Mouse (Mus musculus): ENCODE results near the gene Ccdc33.

Gene Ccdc33

DNA sequence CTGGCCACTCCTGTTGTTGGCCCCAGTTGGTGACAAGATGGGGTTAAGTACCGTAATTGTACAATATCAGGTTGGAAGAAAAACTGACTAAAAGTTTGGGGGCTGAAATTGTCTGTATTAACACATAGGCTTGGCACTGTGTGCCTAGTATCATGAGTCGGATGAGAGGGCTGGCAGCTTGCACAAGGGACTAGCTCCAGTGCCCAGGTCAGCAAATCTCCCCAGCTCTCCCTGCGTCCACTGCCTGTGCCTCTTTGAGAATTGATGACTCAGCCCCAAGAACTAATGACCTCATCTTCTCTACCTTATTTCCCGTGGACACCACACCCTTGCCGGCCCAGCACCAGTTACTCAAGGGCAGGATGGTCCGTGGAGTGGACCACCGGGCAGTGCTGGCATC, 68.8 kb downstream of the Ccdc33 start:
- no peak for DNase-seq (ENCODE audit: low read depth, low spot score)

DNA sequence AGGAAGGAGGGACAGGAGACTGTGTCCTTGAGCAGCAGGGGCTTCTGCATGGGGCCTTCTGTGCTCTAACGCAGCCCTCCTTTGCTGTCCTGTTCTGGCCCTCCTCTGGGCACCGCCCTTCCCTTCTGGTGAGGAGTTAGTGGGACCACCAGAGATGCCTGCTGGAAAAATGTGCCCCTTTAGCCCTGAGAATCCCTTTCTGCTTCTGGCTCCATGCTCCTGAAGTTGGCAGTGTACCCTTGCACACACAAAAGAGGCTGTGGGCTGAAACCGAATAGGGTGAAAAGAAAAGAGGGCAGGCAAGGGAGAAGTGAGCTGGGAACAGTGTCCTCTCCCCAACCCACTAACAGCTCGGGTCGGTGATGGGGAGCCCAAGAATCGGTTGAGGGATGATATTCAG, 69.4 kb downstream of the Ccdc33 start:
- DNase-seq (ENCODE audit: low read depth, low spot score) = no peak

DNA sequence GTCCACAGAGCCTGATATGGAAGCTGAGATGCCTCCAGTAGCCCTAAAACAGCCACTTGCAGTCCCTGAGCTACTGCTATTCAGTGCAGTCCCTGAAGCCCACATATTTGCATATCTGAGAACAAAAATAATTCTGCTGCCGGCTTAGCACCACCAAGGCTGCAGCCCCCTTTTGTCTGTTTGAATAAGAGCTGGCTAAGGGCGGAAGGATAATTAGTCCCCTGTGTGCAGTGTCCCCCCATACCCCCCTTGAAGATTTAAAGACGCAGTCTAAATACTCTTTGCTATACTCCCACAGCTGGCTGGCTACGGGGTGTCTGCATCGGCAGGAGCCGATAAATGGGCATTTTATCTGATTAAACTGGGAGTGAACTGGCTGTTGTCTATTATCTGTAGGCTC, 70.0 kb downstream of the Ccdc33 start:
- DNase-seq (ENCODE audit: low read depth, low spot score) = no peak

GRCm38 (mm10) chr9:58047061-58047460, 71.6 kb downstream of the Ccdc33 start:
- no peak for DNase-seq (ENCODE audit: low read depth, low spot score)

- no peak for DNase-seq (ENCODE audit: low read depth, low spot score)
These were observed 73.0 kb downstream of the Ccdc33 start for GRCm38 (mm10) chr9:58045646-58046045.

GRCm38 (mm10) chr9:58044828-58045227, 73.8 kb downstream of the Ccdc33 start:
- no peak for DNase-seq (ENCODE audit: low read depth, low spot score)

GRCm38 (mm10) chr9:58043496-58044017, 75.1 kb downstream of the Ccdc33 start:
- DNase-seq (ENCODE audit: low read depth, low spot score) = peak; percentile 74

DNA sequence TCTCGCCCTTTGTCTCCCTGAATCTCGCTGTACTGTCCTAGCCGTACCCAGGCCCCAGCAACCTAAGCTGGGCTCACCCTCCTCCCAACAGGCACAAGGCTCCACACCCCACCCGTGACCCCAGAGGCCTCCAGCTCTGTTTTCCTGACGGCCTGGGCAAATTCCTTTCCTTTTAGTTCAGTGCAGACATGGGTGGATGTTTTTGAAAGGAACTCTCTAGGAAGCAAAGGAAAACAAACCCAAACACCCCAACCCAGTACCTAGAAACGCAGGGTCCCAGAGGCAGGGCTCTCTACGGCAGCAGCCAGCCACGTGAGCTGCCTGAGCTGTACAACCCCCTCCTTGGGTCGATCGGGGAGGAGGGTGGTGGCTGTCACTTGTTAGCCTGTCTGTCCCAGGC, 76.2 kb downstream of the Ccdc33 start:
- DNase-seq (ENCODE audit: low read depth, low spot score) = peak; percentile 60

DNA sequence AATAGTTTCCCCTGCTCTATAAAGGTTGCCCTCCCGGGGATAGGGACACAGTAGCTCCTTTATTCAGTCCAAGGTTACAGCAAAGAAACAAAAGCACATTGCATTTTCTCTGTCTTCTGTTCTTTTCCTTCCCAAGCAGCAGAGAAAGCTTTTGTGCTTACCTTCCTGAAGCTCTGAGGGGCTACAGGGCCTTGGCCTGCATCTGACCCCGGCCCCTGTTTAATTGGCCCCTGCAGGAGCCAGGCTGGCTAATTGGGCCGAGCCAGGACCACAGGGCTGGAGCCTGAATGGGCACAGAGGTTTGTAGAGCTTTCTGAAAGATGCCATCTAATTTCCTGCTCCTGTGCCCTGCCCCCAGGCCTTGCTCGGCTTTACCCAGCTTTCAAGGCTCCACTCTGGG, 77.6 kb downstream of the Ccdc33 start:
- no peak for DNase-seq (ENCODE audit: low read depth, low spot score)

GRCm38 (mm10) chr9:58038500-58039168, 80.0 kb downstream of the Ccdc33 start:
- DNase-seq (ENCODE audit: low read depth, low spot score) = peak; percentile 66

GRCm38 (mm10) chr9:58036961-58037360, 81.7 kb downstream of the Ccdc33 start:
- no peak for DNase-seq (ENCODE audit: low read depth, low spot score)

DNA sequence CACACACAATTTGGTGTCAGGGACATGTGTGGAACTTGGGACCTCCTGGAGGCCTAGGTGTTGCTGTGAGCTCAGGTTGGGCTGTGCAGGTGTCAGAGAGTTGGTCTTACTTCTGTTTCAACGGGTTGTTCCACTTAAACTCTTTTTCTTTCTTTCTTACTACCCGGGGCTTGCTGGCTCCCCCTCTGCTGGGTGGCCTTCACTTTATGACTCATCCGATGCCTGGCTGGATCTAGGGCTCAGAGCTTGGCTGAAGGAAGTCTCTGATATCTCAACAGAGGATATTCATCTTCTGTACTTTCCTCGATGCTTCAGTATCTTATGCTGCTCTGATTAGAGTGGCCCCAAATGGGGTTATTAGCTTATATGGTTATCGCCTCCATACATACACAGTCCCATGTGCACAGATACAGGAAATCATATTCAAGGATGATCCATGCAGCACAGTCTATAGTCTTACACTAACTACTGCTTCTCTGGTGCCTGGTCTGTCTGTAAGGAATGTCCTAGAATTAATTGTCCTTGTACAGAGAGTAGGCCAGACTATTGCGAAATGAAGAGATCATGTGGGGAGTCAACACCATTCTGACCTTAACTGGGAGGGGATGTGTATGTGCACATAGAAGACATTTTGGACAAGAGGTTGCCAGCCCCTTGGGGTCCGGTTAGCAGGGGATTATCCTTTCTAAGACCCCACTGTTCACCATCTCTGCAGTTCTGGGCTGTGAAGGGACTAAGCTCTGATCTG, 82.5 kb downstream of the Ccdc33 start:
- DNase-seq (ENCODE audit: low read depth, low spot score) = no peak

GRCm38 (mm10) chr9:58035519-58035918, 83.1 kb downstream of the Ccdc33 start:
- DNase-seq (ENCODE audit: low read depth, low spot score) = no peak

GRCm38 (mm10) chr9:58031895-58032294, 86.7 kb downstream of the Ccdc33 start:
- no peak for DNase-seq (ENCODE audit: low read depth, low spot score)

DNA sequence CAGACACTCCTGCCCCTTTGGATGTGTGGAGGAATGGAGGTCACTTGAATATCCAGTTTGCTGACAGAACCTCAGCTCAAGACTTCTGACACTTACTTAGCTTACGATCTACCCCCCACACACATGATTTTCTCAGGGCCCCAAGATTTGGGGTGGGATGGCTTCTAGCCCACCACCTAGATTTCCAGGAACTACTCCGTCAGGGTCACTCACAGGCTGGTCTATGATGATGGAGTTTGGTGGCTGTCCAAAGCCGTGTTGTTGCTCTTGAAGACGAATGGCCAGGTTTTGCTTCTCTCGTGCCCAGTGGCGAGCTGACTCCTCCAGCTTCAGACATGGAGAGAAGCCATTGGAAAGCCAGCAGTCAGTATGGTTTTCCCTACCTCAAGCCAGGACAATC, 89.0 kb downstream of the Ccdc33 start:
- no peak for DNase-seq (ENCODE audit: low read depth, low spot score)

DNA sequence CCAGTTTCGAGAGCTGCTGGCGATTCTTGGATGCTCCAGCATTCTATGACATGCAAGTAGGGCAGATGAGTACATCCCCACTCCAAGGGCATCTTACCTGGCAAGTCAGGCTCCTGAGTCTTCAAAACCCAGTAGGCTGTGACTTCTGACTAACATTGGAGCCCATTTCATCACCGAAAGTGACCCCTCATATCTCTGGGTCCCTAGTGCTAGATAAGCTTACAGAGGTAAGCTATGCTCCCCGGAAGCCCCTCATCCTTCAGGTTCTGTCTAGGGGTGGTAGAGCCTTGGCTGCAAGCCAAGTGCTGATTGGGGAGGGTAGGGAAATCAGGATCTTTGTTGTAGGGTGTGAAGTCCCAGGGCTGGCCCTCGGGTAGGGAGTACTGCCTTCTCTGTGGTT, 89.8 kb downstream of the Ccdc33 start:
- DNase-seq (ENCODE audit: low read depth, low spot score) = no peak

- DNase-seq (ENCODE audit: low read depth, low spot score) = no peak
These were observed 91.0 kb downstream of the Ccdc33 start for GRCm38 (mm10) chr9:58027426-58028180.

DNA sequence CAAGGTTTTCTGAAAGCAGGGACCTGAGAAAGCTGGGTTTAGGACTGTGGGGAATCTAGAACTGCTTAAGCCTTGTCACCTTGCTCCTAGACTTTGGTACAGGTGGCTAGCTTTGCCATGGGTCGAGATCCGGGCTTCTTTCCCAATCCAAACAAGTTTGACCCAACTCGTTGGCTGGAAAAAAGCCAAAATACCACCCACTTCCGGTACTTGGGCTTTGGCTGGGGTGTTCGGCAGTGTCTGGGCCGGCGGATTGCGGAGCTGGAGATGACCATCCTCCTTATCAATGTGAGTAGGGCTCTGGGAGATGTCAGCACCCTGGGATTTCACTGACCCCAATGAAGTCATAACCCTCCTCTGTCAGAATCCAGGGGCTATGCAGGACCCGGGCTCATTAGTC, 92.6 kb downstream of the Ccdc33 start:
- DNase-seq (ENCODE audit: low read depth, low spot score) = no peak

DNA sequence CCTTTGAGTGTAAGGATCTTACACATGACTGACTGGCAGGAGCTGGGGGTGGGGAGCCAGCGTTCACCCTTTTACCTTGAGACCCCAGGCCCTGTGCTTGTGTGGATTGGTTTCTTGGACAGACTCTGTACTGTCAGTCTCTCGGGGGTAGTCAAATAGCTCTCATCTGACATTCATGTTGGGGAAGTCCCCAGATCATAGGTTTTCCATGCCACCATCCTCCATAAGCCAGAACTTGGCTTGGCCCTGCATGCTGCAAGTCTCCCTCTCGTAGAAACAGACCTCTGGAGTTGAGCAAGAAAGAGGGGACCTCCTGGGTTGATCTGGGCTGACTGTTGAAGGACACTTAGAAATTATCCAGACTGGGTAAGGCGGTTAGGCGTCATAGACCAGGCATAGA, 100.2 kb downstream of the Ccdc33 start:
- DNase-seq (ENCODE audit: low read depth, low spot score) = no peak

DNA sequence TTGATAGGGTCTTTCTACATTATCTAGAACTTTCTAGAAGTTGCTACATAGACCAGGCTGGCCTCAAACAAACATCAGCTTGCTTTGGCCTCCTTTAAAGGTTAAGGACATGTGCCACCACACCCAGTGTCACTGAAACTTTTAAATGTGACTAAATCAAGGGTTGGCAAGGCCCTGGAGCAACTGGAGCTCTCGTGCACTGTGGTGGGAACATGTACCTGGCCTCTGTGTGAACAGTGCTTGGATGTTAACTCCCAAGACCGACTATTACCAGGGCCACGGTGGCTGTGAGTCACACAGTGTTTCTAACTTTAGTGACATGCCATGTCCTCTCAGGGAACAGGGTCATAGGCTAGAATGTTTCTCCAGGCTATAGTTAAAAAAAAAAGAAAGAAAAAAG, 101.7 kb downstream of the Ccdc33 start:
- DNase-seq (ENCODE audit: low read depth, low spot score) = no peak

DNA sequence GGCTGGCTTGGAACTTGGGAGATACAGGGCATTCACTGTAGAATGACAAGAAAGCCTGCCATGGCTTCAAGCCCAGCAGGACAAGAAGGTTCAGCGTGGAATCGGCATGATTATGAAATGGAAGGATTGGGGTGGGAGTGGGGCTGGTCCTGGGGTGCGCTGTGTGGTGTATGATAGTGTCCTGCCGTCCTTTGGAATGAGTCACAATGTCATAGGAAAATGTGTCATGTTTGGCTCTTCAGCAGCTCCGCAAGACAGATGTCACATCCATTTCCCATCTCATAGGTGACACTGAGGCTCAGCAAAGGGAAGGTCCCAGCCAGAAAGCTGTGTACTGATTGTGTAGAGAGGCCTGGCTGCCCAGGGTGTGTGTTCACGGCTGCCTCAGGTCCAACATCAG, 102.8 kb downstream of the Ccdc33 start:
- no peak for DNase-seq (ENCODE audit: low read depth, low spot score)

DNA sequence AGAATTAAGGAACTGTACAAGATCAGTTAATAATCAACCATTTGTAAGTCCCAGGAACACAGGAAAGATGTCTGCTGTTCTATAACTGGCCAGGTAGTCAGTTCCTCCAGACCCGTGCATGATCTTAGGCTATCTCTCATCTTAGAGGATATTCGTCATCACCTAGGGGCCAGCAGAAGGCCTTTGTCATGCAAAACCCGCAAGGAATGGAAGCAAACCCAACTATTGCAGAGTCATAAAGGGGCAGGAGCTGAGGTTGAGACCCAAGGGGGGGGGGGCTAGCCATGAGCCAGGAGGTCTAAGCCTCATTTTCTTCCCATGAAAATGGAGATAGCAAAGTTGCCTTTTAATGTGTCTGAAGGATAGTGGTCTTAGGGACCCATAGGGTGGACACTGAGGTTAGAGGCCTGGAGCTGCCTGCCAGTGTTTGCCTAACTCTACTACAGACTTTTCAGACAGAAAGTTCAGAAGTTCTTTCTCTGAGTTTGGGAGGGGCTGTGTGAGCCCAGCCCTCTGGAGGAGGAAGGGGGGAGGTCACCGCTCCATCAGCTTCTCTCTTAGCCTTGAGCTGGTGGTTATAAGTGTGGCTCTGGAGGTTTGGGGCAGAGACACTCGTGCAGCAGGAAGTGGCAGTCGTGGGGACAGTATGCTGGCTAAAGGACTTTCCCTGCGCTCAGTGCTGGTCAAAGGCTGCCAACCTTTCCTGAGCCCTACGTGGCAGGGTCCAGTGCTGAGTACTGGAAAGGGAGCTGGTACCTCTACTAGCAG, 104.0 kb downstream of the Ccdc33 start:
- DNase-seq (ENCODE audit: low read depth, low spot score) = no peak
